Mouse (Mus musculus) c-Kit-positive CD71-positive TER-119-positive erythroid progenitor cells, embryonic 14.5 days (primary cell): ENCODE results near the gene Dclre1a.

ENCODE experiments used
- DNase-seq: peaks from one replicate; pipeline ENCODE4 v3.0.0-alpha.2; 2013; ENCODE audit warnings: low spot score

Gene Dclre1a

DNA sequence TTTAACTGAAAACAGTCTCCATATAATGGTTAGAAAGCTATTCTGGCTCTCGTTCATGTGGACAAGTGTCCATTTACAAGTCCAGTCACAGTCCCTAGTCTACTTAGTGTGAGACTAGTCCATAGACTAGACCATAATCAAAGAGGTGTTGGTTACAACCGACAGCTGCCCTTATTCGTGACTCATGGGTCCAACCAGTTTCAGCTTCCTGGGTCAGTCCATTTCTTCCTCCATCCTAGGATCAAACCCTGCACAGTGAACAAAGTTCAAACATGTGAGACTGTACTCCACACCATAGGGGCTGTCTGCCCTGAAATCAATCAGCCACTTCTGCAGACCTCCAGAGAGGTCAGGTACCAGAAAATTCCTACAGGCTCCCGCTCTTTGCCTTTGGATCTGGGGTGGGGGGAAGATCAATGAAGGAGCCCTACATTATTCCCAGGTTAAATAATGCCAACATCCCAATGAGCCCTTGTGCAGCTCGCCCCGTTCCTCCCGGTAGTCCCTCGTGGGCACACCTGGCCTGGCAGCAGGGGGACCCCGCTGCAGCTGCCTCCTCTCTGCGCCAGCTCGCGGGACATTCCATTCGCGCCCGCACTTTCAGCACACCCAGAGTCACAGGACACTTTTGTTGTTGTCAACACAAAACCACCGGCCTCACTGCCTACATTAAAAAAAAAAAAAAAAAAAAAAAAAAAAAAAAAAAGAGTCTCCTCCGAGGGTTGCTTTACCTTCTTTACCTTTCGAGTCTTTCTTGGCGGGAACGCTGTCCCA is at the start of gene Dclre1a:
Gene Dclre1a (minus strand): TSS at position 767 of the 774 bp plus-strand sequence.
- DNase-seq: no peak

- no peak for DNase-seq
These were observed 44.5 kb upstream of the Dclre1a start for GRCm38 (mm10) chr19:56592472-56592871.

DNA sequence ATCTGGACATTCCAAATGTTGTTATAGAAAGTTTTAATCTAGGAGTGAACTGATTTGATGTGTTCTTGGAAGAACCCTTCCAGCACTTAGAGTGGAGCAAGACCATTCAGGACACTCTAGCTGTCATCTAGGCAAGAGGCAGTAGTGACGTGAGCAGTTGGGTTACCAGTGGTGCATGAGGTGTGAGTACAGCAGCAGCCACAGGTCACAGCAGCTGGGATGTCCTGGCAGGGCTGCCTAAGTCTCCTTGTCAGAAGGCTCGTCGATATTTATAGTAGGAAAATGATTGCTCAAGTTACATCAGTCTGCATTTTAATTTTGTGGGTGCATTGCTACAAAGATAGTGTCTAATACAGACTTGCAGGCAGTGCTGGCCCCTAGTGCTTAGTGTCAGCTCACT is 42.2 kb upstream of the Dclre1a start:
- no peak for DNase-seq

DNA sequence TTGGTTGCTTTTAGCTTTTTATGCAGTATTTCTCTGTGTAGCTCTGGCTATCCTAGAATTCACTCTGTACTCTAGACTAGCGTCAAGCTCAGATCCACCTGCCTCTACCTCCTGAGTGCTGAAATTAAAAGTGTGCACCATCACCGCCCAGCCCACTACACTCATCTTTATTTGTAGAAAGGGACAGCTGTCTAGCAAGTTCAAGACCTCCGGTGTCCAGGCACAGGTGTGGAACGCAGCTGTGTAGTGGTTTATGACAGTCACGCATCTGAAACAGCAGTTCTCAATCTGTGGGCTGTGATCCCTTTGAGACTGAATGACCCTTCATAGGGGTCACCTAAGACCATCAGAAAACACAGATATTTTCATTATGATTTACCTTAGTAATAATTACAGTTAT is 41.4 kb upstream of the Dclre1a start:
- no peak for DNase-seq

GRCm38 (mm10) chr19:56589008-56589407 is 41.0 kb upstream of the Dclre1a start:
- DNase-seq: no peak

GRCm38 (mm10) chr19:56588205-56588626 is 40.2 kb upstream of the Dclre1a start:
- DNase-seq: no peak

GRCm38 (mm10) chr19:56586320-56586719 is 38.3 kb upstream of the Dclre1a start:
- DNase-seq: no peak

GRCm38 (mm10) chr19:56584288-56584687 is 36.3 kb upstream of the Dclre1a start:
- DNase-seq: no peak

GRCm38 (mm10) chr19:56583785-56584184 is 35.8 kb upstream of the Dclre1a start:
- no peak for DNase-seq

GRCm38 (mm10) chr19:56581981-56582380 is 34.0 kb upstream of the Dclre1a start:
- no peak for DNase-seq

- no peak for DNase-seq
These were observed 29.8 kb upstream of the Dclre1a start for GRCm38 (mm10) chr19:56577801-56578200.

- no peak for DNase-seq
These were observed 25.2 kb upstream of the Dclre1a start for GRCm38 (mm10) chr19:56573184-56573583.

- no peak for DNase-seq
These were observed 23.9 kb upstream of the Dclre1a start for GRCm38 (mm10) chr19:56571913-56572312.

GRCm38 (mm10) chr19:56571234-56571633 is 23.2 kb upstream of the Dclre1a start:
- no peak for DNase-seq

GRCm38 (mm10) chr19:56570781-56571180 is 22.8 kb upstream of the Dclre1a start:
- no peak for DNase-seq

GRCm38 (mm10) chr19:56566940-56567339 is 18.9 kb upstream of the Dclre1a start:
- no peak for DNase-seq

DNA sequence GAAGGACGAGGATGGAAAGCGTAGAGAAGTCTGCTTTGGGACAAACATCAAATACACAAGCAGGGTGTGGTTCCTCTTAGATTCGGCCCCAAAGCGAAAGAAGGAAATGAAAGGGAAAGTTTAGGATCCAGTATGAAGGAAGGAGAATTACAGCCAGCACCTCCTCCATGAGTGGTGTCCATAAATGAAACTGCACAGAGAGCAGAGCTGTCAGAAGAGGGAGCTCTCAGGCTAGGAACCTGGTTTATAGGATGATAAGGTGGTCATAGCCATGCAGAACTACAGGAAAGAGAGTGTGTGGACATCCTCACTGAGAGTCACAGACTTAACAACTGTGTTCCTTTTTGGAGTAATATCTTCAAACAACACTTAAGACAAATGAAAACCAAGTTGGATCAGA is 18.0 kb upstream of the Dclre1a start:
- DNase-seq: no peak

- DNase-seq: no peak
These were observed 17.3 kb upstream of the Dclre1a start for GRCm38 (mm10) chr19:56565358-56565757.

DNA sequence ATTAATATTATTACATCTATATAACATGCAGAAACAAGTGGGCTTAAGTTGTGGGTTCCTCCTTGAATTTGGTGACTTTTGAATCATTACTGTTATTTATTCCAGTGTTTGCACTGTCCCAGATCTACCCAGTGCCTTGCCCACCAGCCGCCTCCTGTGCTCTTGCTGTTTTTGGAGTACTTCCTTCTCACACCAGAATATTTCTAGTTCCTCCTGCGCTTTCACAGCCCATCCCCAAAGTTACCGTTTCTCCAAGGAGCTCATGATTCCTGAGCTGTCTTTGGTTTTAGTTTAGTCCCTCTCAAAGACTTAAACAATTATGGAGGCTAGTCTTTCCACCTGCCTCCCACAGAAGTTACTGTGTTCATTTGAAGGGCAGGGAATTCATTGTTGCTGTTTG is 15.4 kb upstream of the Dclre1a start:
- DNase-seq: no peak

DNA sequence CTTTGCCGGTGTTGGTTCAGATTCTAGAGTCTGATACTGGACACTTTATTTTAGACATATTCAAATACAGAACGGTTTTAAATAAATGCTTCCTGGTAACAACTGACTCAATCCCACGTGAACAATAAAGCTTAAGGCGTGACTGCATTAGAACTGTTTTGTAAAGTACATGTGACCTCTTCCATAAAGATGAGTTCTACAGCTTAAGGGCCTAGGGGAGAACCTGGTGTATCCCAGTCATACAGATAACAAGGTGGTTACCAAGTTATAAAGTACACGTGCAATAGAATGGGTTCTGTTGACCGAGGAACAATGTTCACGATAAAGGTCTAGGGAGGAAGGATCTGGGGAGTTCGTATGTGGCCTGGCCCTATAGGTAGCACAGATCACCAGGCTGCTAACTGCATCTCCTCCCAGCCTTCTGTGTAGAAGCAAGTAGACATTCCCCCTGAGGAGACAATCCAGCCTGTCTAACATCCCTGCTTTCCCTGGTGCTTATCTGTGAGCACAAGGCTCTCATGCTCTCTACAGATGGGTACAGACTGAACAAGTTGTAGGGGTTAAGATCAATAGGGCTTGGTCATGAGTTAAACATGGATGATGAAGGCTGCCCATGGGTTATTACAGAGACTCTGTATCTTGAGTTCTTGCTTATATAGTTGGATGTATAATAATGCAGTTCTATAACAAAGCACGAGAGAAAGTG is 14.6 kb upstream of the Dclre1a start:
- no peak for DNase-seq

DNA sequence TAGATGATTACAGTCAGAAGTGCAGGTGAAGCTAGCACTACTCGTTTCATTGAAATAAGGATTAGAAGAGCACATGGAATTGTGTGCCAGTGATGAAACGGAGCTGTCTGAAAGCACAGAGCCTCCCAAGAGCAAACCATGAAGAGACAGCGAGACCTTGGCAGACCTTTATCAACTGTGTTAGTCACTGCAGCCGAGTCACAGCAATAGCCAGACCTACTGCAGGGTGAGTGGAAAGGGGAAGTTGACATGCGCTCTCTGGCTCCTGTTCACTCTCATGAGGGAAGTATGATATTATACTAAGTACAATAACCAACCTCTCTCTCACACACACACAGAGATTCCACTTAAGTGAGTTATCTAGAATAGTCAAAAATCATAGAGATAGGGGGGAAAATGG is 8.0 kb upstream of the Dclre1a start:
- DNase-seq: no peak

- DNase-seq: no peak
These were observed 5.2 kb upstream of the Dclre1a start for GRCm38 (mm10) chr19:56553177-56553576.

- no peak for DNase-seq
These were observed 1.1 kb upstream of the Dclre1a start for GRCm38 (mm10) chr19:56549033-56549680.
